Mouse (Mus musculus) lung, embryonic 14.5 days (tissue): ENCODE results near the gene Fbxl5. TPM values are rescaled to one million over a fixed set of nuclear protein-coding genes. Genes with fewer than 3 reads are reported as not detected.

Experiments used
- ATAC-seq: fragments of 200-750 bp; cut with Nextera tagmentation; 2 replicates; pipeline ENCODE4 v1.8.0; 2017; ENCODE audit warnings: mild to moderate bottlenecking, moderate TSS enrichment, moderate library complexity; ENCODE audit not compliant: insufficient read depth
- DNase-seq: peaks from one replicate; pipeline ENCODE4 v3.0.0-alpha.2; 2015
- H3K27ac ChIP-seq: fragments of 300-500 bp; sonication (generic); 2 replicates; pipeline ENCODE4 v1.5.1; 2014; ENCODE audit warnings: low read depth, mild to moderate bottlenecking, moderate library complexity
- H3K27me3 ChIP-seq: fragments of 300-500 bp; sonication (generic); 2 replicates; pipeline ENCODE4 v1.6.1; 2014; ENCODE audit warnings: low read length, control low read depth; ENCODE audit not compliant: insufficient read depth
- H3K36me3 ChIP-seq: fragments of 300-500 bp; sonication (generic); 2 replicates; pipeline ENCODE4 v1.6.1; 2014; ENCODE audit warnings: control low read depth; ENCODE audit not compliant: insufficient read depth
- H3K4me1 ChIP-seq: fragments of 300-500 bp; sonication (generic); 2 replicates; pipeline ENCODE4 v1.6.1; 2014; ENCODE audit warnings: antibody characterized with exemption, control low read depth; ENCODE audit not compliant: insufficient read depth
- H3K4me2 ChIP-seq: fragments of 300-500 bp; sonication (generic); 2 replicates; pipeline ENCODE4 v1.6.1; 2014; ENCODE audit warnings: mild to moderate bottlenecking
- H3K4me3 ChIP-seq: fragments of 300-500 bp; sonication (generic); 2 replicates; pipeline ENCODE4 v1.5.1; 2014; ENCODE audit warnings: low read depth, low read length
- H3K9ac ChIP-seq: fragments of 300-500 bp; sonication (generic); 2 replicates; pipeline ENCODE4 v1.6.1; 2014
- H3K9me3 ChIP-seq: fragments of 300-500 bp; sonication (generic); 2 replicates; pipeline ENCODE4 v1.6.1; 2016; ENCODE audit warnings: low read depth, low read length, control low read depth
- CTCF ChIP-seq: IDR thresholded peaks from 2 replicates; pipeline ENCODE4 v1.5.1; 2016; ENCODE audit warnings: antibody characterized with exemption, low read depth
- WGBS: fragments of 180-500 bp; shearing (Covaris S2); extraction: QIAGEN DNeasy Blood & Tissue Kit; methylation state at CpG from one replicate; pipeline ENCODE4 v1.1.7; 2014; 5-methylcytosine and 5-hydroxymethylcytosine counted together
- polyA plus RNA-seq: library from polyadenylated mRNA; unstranded; fragments of >200 nt; fragmentation: Nextera tagmentation; extraction: Ambion mirVana; gene quantifications from 2 replicates; pipeline ENCODE4 v1.2.1, GENCODE M21; 2014

The Fbxl5 gene
- polyA plus RNA-seq, 1 experiment from 2014 or later, result 73.2 TPM

GRCm38 (mm10) chr5:43749092-43749491 is 72.3 kb downstream of the Fbxl5 start:
- H3K4me1 ChIP-seq, result no peaks in the 10 kb centered on the region
- H3K9ac ChIP-seq, result no peak overlapping the region
- no peak overlapping the region for H3K4me2 ChIP-seq
- H3K27me3 ChIP-seq, result no peaks in the 10 kb centered on the region
- peaks cover 23% of the 10 kb centered on the region for H3K36me3 ChIP-seq
- H3K4me3 ChIP-seq, result no peak overlapping the region
- no peak overlapping the region for H3K27ac ChIP-seq
- H3K9me3 ChIP-seq, result no peaks in the 10 kb centered on the region
- DNase-seq (peak; percentile 18), ATAC-seq (no peak)
- TF ChIP-seq CTCF, result peak; percentile 22; the same call in 1 of the 2 replicates
- WGBS, result 81% methylated on average over 3 of the region's 3 CpGs

GRCm38 (mm10) chr5:43748039-43748438 is 73.4 kb downstream of the Fbxl5 start:
- Histone ChIP-seq H3K9me3 (no peaks in the 10 kb centered on the region), H3K27me3 (no peaks in the 10 kb centered on the region), H3K4me2 (no peak overlapping the region), H3K4me1 (no peaks in the 10 kb centered on the region), H3K27ac (no peak overlapping the region), H3K4me3 (no peak overlapping the region), H3K9ac (no peak overlapping the region), H3K36me3 (peaks cover 23% of the 10 kb centered on the region)
- no peak for TF ChIP-seq CTCF
- ATAC-seq, result no peak
- DNase-seq, result no peak
- 74% methylated on average over 4 of the region's 4 CpGs for WGBS

GRCm38 (mm10) chr5:43745156-43745555 is 76.3 kb downstream of the Fbxl5 start:
- ATAC-seq (no peak), DNase-seq (peak; percentile 28)
- no peak overlapping the region for H3K4me2 ChIP-seq
- H3K9me3 ChIP-seq, result no peaks in the 10 kb centered on the region
- no peak overlapping the region for H3K27ac ChIP-seq
- H3K9ac ChIP-seq, result no peak overlapping the region
- no peak for TF ChIP-seq CTCF
- H3K27me3 ChIP-seq, result no peaks in the 10 kb centered on the region
- peaks cover 38% of the 10 kb centered on the region for H3K36me3 ChIP-seq
- 27% methylated on average over 5 of the region's 5 CpGs for WGBS
- no peaks in the 10 kb centered on the region for H3K4me1 ChIP-seq
- no peak overlapping the region for H3K4me3 ChIP-seq

GRCm38 (mm10) chr5:43744187-43744586 is 77.3 kb downstream of the Fbxl5 start:
- no peak overlapping the region for H3K27ac ChIP-seq
- H3K27me3 ChIP-seq, result no peaks in the 10 kb centered on the region
- DNase-seq (no peak), ATAC-seq (no peak)
- no peaks in the 10 kb centered on the region for H3K4me1 ChIP-seq
- no peaks in the 10 kb centered on the region for H3K9me3 ChIP-seq
- H3K9ac ChIP-seq, result no peak overlapping the region
- no peak overlapping the region for H3K4me3 ChIP-seq
- WGBS, result 79% methylated on average over 1 of the region's 1 CpGs
- no peak for TF ChIP-seq CTCF
- no peak overlapping the region for H3K4me2 ChIP-seq
- H3K36me3 ChIP-seq, result peaks cover 37% of the 10 kb centered on the region

- TF ChIP-seq CTCF, result no peak
- H3K9me3 ChIP-seq, result no peaks in the 10 kb centered on the region
Measured at GRCm38 (mm10) chr5:43732381-43732780, 89.1 kb downstream of the Fbxl5 start.

GRCm38 (mm10) chr5:43728375-43729165 is 92.9 kb downstream of the Fbxl5 start:
- DNase-seq, result no peak
- peaks cover 50% of the 10 kb centered on the region for H3K36me3 ChIP-seq

More at GRCm38 (mm10) chr5:43732381-43732780, 89.1 kb downstream of the Fbxl5 start:
- ATAC-seq, result no peak
- no peak overlapping the region for H3K4me3 ChIP-seq
- H3K9ac ChIP-seq, result no peak overlapping the region
- H3K27ac ChIP-seq, result no peak overlapping the region
- no peak overlapping the region for H3K4me2 ChIP-seq
- H3K27me3 ChIP-seq, result no peaks in the 10 kb centered on the region
- H3K36me3 ChIP-seq, result peaks cover 47% of the 10 kb centered on the region
- DNase-seq, result no peak
- H3K4me1 ChIP-seq, result no peaks in the 10 kb centered on the region
- WGBS, result 82% methylated on average over 8 of the region's 8 CpGs

GRCm38 (mm10) chr5:43723830-43724229 is 97.6 kb downstream of the Fbxl5 start:
- no peak overlapping the region for H3K4me3 ChIP-seq
- H3K27ac ChIP-seq, result no peak overlapping the region
- no peaks in the 10 kb centered on the region for H3K27me3 ChIP-seq
- 80% methylated on average over 7 of the region's 7 CpGs for WGBS
- H3K4me1 ChIP-seq, result no peaks in the 10 kb centered on the region
- no peaks in the 10 kb centered on the region for H3K9me3 ChIP-seq
- peaks cover 50% of the 10 kb centered on the region for H3K36me3 ChIP-seq
- H3K9ac ChIP-seq, result no peak overlapping the region
- no peak overlapping the region for H3K4me2 ChIP-seq
- ATAC-seq (no peak), DNase-seq (no peak)
- TF ChIP-seq CTCF, result no peak

More at GRCm38 (mm10) chr5:43728375-43729165, 92.9 kb downstream of the Fbxl5 start:
- Histone ChIP-seq H3K4me3 (no peak overlapping the region), H3K4me1 (no peaks in the 10 kb centered on the region), H3K9me3 (no peaks in the 10 kb centered on the region), H3K27ac (no peak overlapping the region), H3K4me2 (no peak overlapping the region), H3K9ac (no peak overlapping the region), H3K27me3 (no peaks in the 10 kb centered on the region)
- WGBS, result 66% methylated on average over 11 of the region's 11 CpGs
- no peak for ATAC-seq
- no peak for TF ChIP-seq CTCF
